Mouse (Mus musculus): ENCODE data around the gene Ak8. TPM values are rescaled to one million over a fixed set of nuclear protein-coding genes. Genes with fewer than 3 reads are reported as not detected.
A peak's percentile ranks its signal among the peaks of the same experiment; 100 is the strongest.

Gene Ak8
- polyA plus RNA-seq, 1 experiment from 2014 or later, result 0.09 TPM

DNA sequence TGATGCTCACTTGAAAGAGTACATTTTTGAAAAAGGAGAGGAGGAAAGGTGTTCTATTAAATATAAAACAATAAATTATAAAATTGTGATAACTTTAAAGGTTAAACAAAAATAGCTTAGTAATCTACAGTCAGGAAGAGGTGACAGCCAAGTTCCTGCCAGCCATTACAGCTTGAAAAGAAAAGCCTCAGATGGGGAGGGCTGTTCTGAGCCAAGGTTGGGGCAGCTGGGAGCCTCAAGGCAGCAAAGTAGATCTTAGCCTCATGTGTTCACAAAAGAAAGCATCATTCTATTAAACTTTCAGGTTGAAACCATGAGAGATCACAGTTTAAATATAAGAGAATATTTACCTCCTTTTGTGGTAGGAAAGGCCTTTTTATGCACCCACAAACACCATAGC, 30.7 kb downstream of the Ak8 start:
- POLR2A ChIA-PET, result no interaction called here
- no peak for DNase-seq (ENCODE audit: low read depth, low spot score)
- peaks cover 23% of the 10 kb centered on the region for H3K27me3 ChIP-seq
- TF ChIP-seq CTCF (IDR thresholded peaks at IDR 0.05), result no peak
- CTCF ChIA-PET, result no interaction called here
- no peak for ATAC-seq
- in situ Hi-C loops (cut with MboI; ENCODE audit: low pct_unique_long_range_greater_than_20kb), result no loop called here

- in situ Hi-C loops (cut with MboI; ENCODE audit: low pct_unique_long_range_greater_than_20kb), result no loop called here
- H3K27me3 ChIP-seq, result peaks cover 33% of the 10 kb centered on the region
- TF ChIP-seq CTCF (IDR thresholded peaks at IDR 0.05), result no peak
- CTCF ChIA-PET, result no interaction called here
- DNase-seq (ENCODE audit: low read depth, low spot score), result no peak
- POLR2A ChIA-PET, result no interaction called here
- no peak for ATAC-seq
These were observed 37.1 kb downstream of the Ak8 start for GRCm38 (mm10) chr2:28737112-28737511.

DNA sequence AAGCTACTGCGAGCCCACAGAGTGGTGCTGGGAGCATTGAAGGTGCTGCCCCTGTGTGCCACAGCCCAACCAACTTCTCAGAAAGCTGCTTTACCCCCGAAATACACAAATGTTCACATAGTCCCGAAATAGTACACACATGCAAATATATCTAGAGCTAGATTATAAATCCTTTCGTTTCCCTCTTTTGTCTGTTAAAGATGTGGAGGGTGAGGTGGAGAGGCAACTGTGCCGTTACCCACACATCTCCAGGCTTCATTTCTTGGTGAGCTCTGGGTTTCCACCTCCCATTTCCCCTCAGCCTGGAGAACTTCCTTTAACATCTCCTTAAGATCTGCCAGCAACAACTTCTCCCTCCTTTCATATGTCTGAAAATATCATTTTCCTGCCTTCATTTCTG, 40.2 kb downstream of the Ak8 start:
- CTCF ChIA-PET, result no interaction called here
- H3K27me3 ChIP-seq, result peaks cover 26% of the 10 kb centered on the region
- POLR2A ChIA-PET, result interaction anchor here (0.5 kb wide), 1 partner anchor 11 kb away, joined by 3 read pairs; no protein-coding TSS in a partner anchor
- in situ Hi-C loops (cut with MboI; ENCODE audit: low pct_unique_long_range_greater_than_20kb), result no loop called here
- ATAC-seq (no peak), DNase-seq (ENCODE audit: low read depth, low spot score) (no peak)
- TF ChIP-seq CTCF (IDR thresholded peaks at IDR 0.05), result no peak

GRCm38 (mm10) chr2:28742701-28743100, 42.7 kb downstream of the Ak8 start:
- CTCF ChIA-PET, result no interaction called here
- DNase-seq (ENCODE audit: low read depth, low spot score) (peak; percentile 12), ATAC-seq (no peak)
- POLR2A ChIA-PET, result no interaction called here
- in situ Hi-C loops (cut with MboI; ENCODE audit: low pct_unique_long_range_greater_than_20kb), result no loop called here
- no peak for TF ChIP-seq CTCF (IDR thresholded peaks at IDR 0.05)
- H3K27me3 ChIP-seq, result peaks cover 22% of the 10 kb centered on the region

DNA sequence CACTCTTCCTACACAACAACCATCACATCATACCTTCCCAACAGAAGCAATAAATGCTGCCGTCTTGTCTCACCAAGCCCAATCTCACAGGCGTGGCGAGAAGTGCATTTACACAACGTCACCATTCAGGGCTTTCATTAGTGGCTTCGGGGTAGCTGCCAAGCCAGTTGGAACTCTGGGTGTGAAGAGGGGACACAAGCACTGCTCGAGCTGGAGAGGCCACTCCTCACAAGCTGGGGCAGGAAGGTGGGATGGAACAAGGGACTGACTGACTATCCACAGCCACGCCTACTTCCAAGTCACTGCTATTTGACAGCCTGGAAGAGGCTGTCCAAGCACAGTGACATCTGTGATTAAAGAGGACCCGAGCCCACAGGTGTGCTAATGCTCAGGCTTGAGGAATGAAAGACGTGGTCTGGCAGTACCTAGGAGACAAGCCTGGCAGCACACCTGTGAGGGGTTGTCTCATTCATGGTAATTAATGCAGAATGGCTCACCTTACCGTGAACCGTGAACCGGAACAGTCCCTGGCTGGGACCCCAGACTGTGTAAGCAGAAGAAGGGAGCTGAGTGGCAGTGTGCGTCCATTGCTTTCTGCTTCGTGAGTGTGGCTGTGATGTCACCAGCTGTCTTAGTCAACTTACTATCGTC, 46.8 kb downstream of the Ak8 start:
- H3K27me3 ChIP-seq, result peaks cover 22% of the 10 kb centered on the region
- DNase-seq (ENCODE audit: low read depth, low spot score), result no peak
- no peak for TF ChIP-seq CTCF (IDR thresholded peaks at IDR 0.05)
- no peak for ATAC-seq
- POLR2A ChIA-PET, result no interaction called here
- in situ Hi-C loops (cut with MboI; ENCODE audit: low pct_unique_long_range_greater_than_20kb), result no loop called here
- CTCF ChIA-PET, result no interaction called here

GRCm38 (mm10) chr2:28747705-28748104, 47.7 kb downstream of the Ak8 start:
- ATAC-seq, result no peak
- POLR2A ChIA-PET, result no interaction called here
- CTCF ChIA-PET, result interaction anchor here (1.5 kb wide), 1 partner anchor 305 kb away, joined by 3 read pairs; no protein-coding TSS in a partner anchor
- TF ChIP-seq CTCF (IDR thresholded peaks at IDR 0.05), result no peak
- H3K27me3 ChIP-seq, result peaks cover 20% of the 10 kb centered on the region
- in situ Hi-C loops (cut with MboI; ENCODE audit: low pct_unique_long_range_greater_than_20kb), result no loop called here
- no peak for DNase-seq (ENCODE audit: low read depth, low spot score)

DNA sequence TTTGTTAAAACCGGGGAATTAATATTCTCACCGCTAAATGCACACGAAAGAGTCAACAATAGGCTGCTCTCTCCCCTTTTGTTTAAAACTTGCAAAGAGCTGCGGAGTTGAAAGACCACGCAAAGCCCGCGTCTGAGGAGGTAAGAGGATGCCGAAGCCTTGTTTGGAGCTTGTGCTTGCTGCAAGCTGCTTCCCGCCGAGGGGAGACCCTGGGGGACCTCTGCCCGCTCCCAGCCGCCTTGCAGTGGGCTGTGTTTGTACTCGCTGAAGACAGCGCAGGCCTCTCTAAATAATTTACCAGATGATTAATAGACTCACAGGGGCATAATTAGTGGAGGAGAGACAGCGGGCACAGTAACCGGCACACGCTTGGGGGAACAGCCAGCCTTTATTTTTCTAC, 51.2 kb downstream of the Ak8 start:
- TF ChIP-seq CTCF (IDR thresholded peaks at IDR 0.05), result no peak
- ATAC-seq, result no peak
- CTCF ChIA-PET, result no interaction called here
- POLR2A ChIA-PET, result interaction anchor here (0.7 kb wide), 1 partner anchor 74 kb away, joined by 3 read pairs; no protein-coding TSS in a partner anchor
- no peak for DNase-seq (ENCODE audit: low read depth, low spot score)
- in situ Hi-C loops (cut with MboI; ENCODE audit: low pct_unique_long_range_greater_than_20kb), result loop anchor here (5.0 kb wide), 1 partner anchor 296 kb away; no protein-coding TSS in a partner anchor
- peaks cover 22% of the 10 kb centered on the region for H3K27me3 ChIP-seq

DNA sequence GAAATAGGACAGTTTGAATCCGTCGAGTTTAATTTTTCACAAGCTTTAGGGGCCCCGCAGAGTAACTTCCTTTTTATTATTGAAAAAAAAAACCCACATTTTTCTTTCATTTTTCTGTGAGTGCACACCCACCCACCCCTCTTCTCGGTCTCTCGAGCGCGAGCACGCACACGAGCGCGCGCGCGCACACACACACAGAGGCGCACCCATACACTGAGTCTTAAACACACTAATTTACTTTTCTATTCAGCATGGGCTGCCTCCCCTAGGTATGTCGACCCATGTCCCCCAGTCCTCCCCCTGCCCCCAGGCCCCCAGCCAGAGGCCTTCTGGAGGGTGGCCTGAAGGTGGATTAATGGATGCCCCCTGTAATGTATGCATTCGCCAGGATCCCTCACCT, 51.7 kb downstream of the Ak8 start:
- H3K27me3 ChIP-seq, result peaks cover 22% of the 10 kb centered on the region
- in situ Hi-C loops (cut with MboI; ENCODE audit: low pct_unique_long_range_greater_than_20kb), result loop anchor here (5.0 kb wide), 1 partner anchor 296 kb away; no protein-coding TSS in a partner anchor
- no peak for DNase-seq (ENCODE audit: low read depth, low spot score)
- no peak for ATAC-seq
- ChIA-PET POLR2A (interaction anchor here (0.7 kb wide), 1 partner anchor 73 kb away, joined by 3 read pairs; no protein-coding TSS in a partner anchor), CTCF (no interaction called here)
- TF ChIP-seq CTCF (IDR thresholded peaks at IDR 0.05), result no peak

- in situ Hi-C loops (cut with MboI; ENCODE audit: low pct_unique_long_range_greater_than_20kb), result loop anchor here (5.0 kb wide), 1 partner anchor 295 kb away; no protein-coding TSS in a partner anchor
- DNase-seq (ENCODE audit: low read depth, low spot score) (peak; percentile 6), ATAC-seq (no peak)
- TF ChIP-seq CTCF (IDR thresholded peaks at IDR 0.05), result no peak
- H3K27me3 ChIP-seq, result peaks cover 22% of the 10 kb centered on the region
- CTCF ChIA-PET, result no interaction called here
- POLR2A ChIA-PET, result no interaction called here
These were observed 52.4 kb downstream of the Ak8 start for GRCm38 (mm10) chr2:28752388-28752787.

DNA sequence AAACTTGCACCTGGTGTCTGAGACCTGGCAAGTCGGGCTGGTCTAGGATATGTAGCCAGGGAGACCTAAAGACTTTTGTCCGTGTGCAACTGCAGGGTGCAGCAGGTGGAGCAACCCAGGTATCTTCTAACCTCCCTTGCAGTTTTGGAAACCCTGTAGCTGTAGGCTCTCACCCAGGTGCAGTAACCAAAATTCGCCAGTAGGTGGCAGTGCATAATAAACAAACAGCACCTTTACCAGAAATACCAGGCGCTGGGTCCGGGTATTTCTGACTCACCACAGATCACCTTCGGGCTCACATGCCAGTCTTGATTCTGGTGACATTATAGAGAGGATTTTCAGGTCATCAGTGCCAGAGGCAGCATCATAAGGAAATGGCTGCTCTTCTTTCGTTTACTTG, 55.5 kb downstream of the Ak8 start:
- peaks cover 9% of the 10 kb centered on the region for H3K27me3 ChIP-seq
- DNase-seq (ENCODE audit: low read depth, low spot score) (peak; percentile 24), ATAC-seq (peak; percentile 45)
- in situ Hi-C loops (cut with MboI; ENCODE audit: low pct_unique_long_range_greater_than_20kb), result loop anchor here (5.0 kb wide), 2 partner anchors 167 to 222 kb away; no protein-coding TSS in a partner anchor
- ChIA-PET POLR2A (no interaction called here), CTCF (interaction anchor here (0.8 to 2.5 kb wide), 11 partner anchors 9 to 297 kb away, joined by 3 to 13 read pairs (median 3); no protein-coding TSS in a partner anchor)
- peak; percentile 93 for TF ChIP-seq CTCF (IDR thresholded peaks at IDR 0.05)

DNA sequence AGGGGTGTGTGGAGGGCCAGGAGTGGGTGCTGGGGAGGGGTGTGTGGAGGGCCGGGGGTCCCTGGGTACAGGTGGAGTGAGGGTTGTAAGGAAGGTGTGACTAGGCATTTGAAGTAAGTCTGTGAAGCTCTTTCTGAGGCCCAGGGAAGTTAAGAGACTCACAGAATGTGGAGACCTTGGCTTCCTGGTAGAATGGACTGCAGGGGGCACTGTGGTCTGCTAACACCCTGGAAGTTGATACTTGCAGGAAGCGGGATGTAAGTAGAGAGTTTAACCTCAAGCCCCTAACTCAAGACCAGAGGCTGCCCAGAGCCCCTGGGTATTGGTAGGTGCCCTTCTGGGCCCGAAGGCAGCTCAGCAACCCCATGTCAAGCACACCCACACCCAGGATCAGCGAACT, 56.2 kb downstream of the Ak8 start:
- in situ Hi-C loops (cut with MboI; ENCODE audit: low pct_unique_long_range_greater_than_20kb), result loop anchor here (5.0 kb wide), 2 partner anchors 166 to 221 kb away; no protein-coding TSS in a partner anchor
- ChIA-PET CTCF (interaction anchor here (0.7 to 2.5 kb wide), 14 partner anchors 8 to 297 kb away, joined by 3 to 13 read pairs (median 3); no protein-coding TSS in a partner anchor), POLR2A (no interaction called here)
- H3K27me3 ChIP-seq, result peaks cover 3% of the 10 kb centered on the region
- no peak for TF ChIP-seq CTCF (IDR thresholded peaks at IDR 0.05)
- no peak for ATAC-seq
- DNase-seq (ENCODE audit: low read depth, low spot score), result no peak

Data from Patski (cell line).